Mouse (Mus musculus): Measurements from ENCODE around the gene Rab4a. TPM values are rescaled to one million over a fixed set of nuclear protein-coding genes. Genes with fewer than 3 reads are reported as not detected.

Gene Rab4a
- total and polyA plus RNA-seq, 3 experiments = 22.2 to 44.6 TPM; not detected in 1

- no peaks in the 10 kb centered on the region for H3K36me3 ChIP-seq (ENCODE audit: control insufficient read depth in 1 of 2, insufficient read depth in 2 of 2, low read length in 2 of 2)
- TF ChIP-seq POLR2AphosphoS5 (IDR thresholded peaks at IDR 0.05; ENCODE audit: borderline replicate concordance, low read depth, low read length) (no peak), POLR2AphosphoS2 (IDR thresholded peaks at IDR 0.05; ENCODE audit: low read length) (no peak), ELF1 (IDR thresholded peaks at IDR 0.05; ENCODE audit: low read depth, low read length) (no peak), GABPA (IDR thresholded peaks at IDR 0.05; ENCODE audit: low read depth, low read length) (no peak), ZNF384 (IDR thresholded peaks at IDR 0.05; ENCODE audit: low read depth, low read length) (no peak), CHD2 (IDR thresholded peaks at IDR 0.05; ENCODE audit: low read length) (no peak), RCOR1 (IDR thresholded peaks at IDR 0.05; ENCODE audit: low read depth, low read length) (no peak), USF2 (IDR thresholded peaks at IDR 0.05; ENCODE audit: borderline replicate concordance in 1 of 2, insufficient read depth in 1 of 2, low read depth in 1 of 2, low read length in 2 of 2) (no peak), JUND (IDR thresholded peaks at IDR 0.05; ENCODE audit: low read depth, low read length) (no peak), ETS1 (IDR thresholded peaks at IDR 0.05; ENCODE audit: low read depth, low read length) (no peak), TAL1 (IDR thresholded peaks at IDR 0.05; ENCODE audit: low read length) (no peak), MXI1 (IDR thresholded peaks at IDR 0.05; ENCODE audit: low read depth, low read length) (no peak), MAX (IDR thresholded peaks at IDR 0.05; ENCODE audit: low read length) (no peak), E2F4 (IDR thresholded peaks at IDR 0.05; ENCODE audit: borderline replicate concordance, low read depth, low read length) (no peak), ZC3H11A (IDR thresholded peaks at IDR 0.05; ENCODE audit: low read depth, low read length) (no peak), MAFK (IDR thresholded peaks at IDR 0.05; ENCODE audit: borderline replicate concordance, low read depth, low read length) (no peak)
These were observed 31.3 kb upstream of the Rab4a start for GRCm38 (mm10) chr8:123774491-123774890.

GRCm38 (mm10) chr8:123777319-123777718, 28.5 kb upstream of the Rab4a start:
- TF ChIP-seq SMC3 (IDR thresholded peaks at IDR 0.05; ENCODE audit: low read depth, low read length) = no peak
- no peaks in the 10 kb centered on the region for H3K36me3 ChIP-seq (ENCODE audit: control insufficient read depth in 1 of 2, insufficient read depth in 2 of 2, low read length in 2 of 2)
- no peak for DNase-seq (ENCODE audit: low read depth, low spot score)
- peaks cover 0 to 5% of the 10 kb centered on the region in 2 experiments; a peak in 1 of 4 replicates for H3K4me1 ChIP-seq (ENCODE audit: control insufficient read depth in 1 of 2, insufficient read depth in 2 of 2, low read length in 2 of 2)
- no peak overlapping the region for H3K9ac ChIP-seq (ENCODE audit: control insufficient read depth, low read depth, low read length, poor library complexity, severe bottlenecking)
- no peaks in the 10 kb centered on the region for H3K27me3 ChIP-seq (ENCODE audit: control insufficient read depth in 1 of 2, insufficient read depth in 2 of 2, low read length in 2 of 2)
- H3K79me2 ChIP-seq (ENCODE audit: control insufficient read depth, insufficient read depth, low read length, poor library complexity) = no peaks in the 10 kb centered on the region
- H3K4me3 ChIP-seq (ENCODE audit: control insufficient read depth in 1 of 2, insufficient read depth in 1 of 2, low read depth in 2 of 2, low read length in 2 of 2) = no peak overlapping the region
- H3K27ac ChIP-seq (ENCODE audit: control insufficient read depth, low read depth, low read length) = no peak overlapping the region
- H3K9me3 ChIP-seq (replicated peaks; ENCODE audit: insufficient read depth, low read length) = no peaks in the 10 kb centered on the region

More at GRCm38 (mm10) chr8:123774491-123774890, 31.3 kb upstream of the Rab4a start:
- no peaks in the 10 kb centered on the region for H3K79me2 ChIP-seq (ENCODE audit: control insufficient read depth, insufficient read depth, low read length, poor library complexity)
- DNase-seq (ENCODE audit: low read depth, low spot score) = no peak
- no peaks in the 10 kb centered on the region for H3K4me1 ChIP-seq (ENCODE audit: control insufficient read depth in 1 of 2, insufficient read depth in 2 of 2, low read length in 2 of 2)
- H3K9ac ChIP-seq (ENCODE audit: control insufficient read depth, low read depth, low read length, poor library complexity, severe bottlenecking) = no peak overlapping the region
- no peak overlapping the region for H3K4me3 ChIP-seq (ENCODE audit: control insufficient read depth in 1 of 2, insufficient read depth in 1 of 2, low read depth in 2 of 2, low read length in 2 of 2)
- no peaks in the 10 kb centered on the region for H3K27me3 ChIP-seq (ENCODE audit: control insufficient read depth in 1 of 2, insufficient read depth in 2 of 2, low read length in 2 of 2)
- H3K27ac ChIP-seq (ENCODE audit: control insufficient read depth, low read depth, low read length) = no peak overlapping the region
- H3K9me3 ChIP-seq (replicated peaks; ENCODE audit: insufficient read depth, low read length) = no peaks in the 10 kb centered on the region
